Mouse (Mus musculus) lung, postnatal 25 days (tissue): ENCODE results near the gene Foxn1.

Experiments
- DNase-seq: peaks from one replicate; pipeline ENCODE4 v3.0.0; 2022; ENCODE audit warnings: low spot score

The Foxn1 gene

GRCm38 (mm10) chr11:78386508-78387043 lies at the start of gene Foxn1:
TSS of gene Foxn1 (minus strand) at chr11:78386558.
- no peak for DNase-seq

- DNase-seq: peak; percentile 50
These were observed 49.5 kb upstream of the Foxn1 start for GRCm38 (mm10) chr11:78435776-78436349.

- no peak for DNase-seq
These were observed 47.7 kb upstream of the Foxn1 start for GRCm38 (mm10) chr11:78434052-78434451.

GRCm38 (mm10) chr11:78431176-78431575 lies 44.8 kb upstream of the Foxn1 start:
- DNase-seq: no peak

GRCm38 (mm10) chr11:78430195-78430878 lies 44.0 kb upstream of the Foxn1 start:
- DNase-seq: no peak

GRCm38 (mm10) chr11:78428309-78428708 lies 42.0 kb upstream of the Foxn1 start:
- no peak for DNase-seq

DNA sequence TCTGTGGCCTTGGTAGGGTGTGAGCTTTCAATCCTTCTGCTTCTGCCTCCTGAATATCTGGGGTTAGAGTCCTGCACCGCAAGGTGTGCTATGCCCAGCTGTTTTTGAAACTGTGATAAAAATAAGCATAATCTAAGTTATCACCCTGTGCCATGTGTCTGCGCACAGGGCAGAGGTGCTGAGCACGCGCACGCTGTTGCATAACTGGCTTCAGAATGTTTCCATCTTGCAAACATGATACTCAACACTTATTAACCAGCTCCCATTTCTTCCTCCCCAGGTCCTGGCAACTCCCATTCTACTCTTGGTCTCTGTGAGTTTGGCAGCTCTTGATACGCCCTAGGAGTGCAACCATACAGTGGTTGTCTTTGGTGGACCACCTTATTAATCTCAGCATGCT lies 41.3 kb upstream of the Foxn1 start:
- DNase-seq: no peak

GRCm38 (mm10) chr11:78425572-78425971 lies 39.2 kb upstream of the Foxn1 start:
- DNase-seq: no peak

- DNase-seq: no peak
These were observed 38.0 kb upstream of the Foxn1 start for GRCm38 (mm10) chr11:78424352-78424751.

- DNase-seq: no peak
These were observed 35.9 kb upstream of the Foxn1 start, which contains the start of gene Slc13a2 for GRCm38 (mm10) chr11:78422055-78422819. TSS of gene Slc13a2 (minus strand) at chr11:78422217.

DNA sequence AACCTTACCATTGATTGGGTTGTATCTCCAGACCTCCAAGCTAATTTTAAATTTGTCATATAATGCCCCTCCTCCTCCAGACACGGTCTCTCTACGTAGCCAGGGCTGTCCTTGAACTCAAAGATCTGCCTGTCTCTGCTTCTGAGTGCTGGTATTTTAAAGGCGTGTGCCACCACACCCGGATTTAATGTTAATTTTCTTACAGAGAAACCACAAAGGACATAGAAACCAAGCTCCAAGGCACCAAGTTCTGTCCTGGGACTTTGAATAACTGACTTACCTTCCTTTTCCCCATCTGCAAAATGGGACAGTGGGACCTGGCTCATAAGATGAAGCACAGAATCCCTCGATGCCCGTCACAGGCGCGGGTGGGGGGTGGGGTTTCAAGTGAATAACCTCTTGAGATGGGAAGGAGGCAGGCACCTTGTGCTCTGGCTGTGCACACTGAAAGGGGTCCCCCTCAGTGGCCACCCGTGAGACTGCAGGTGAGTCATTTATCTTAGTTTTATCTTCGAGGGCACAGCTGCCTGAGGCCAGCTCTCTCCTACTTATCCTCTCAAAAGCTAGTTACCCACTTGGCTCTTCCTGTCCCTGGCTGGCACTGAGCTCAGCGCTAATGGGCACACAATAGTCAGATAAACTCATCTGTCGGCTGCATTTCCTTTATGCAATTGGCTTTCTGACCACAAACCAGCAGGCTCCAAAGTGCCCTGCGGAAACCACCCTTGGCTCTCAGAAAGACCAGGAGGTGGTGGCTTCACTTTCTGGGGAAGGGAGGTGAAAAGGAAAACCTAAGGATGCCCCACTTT lies 35.0 kb upstream of the Foxn1 start:
- no peak for DNase-seq

GRCm38 (mm10) chr11:78420263-78420889 lies 34.0 kb upstream of the Foxn1 start:
- no peak for DNase-seq

GRCm38 (mm10) chr11:78416854-78417253 lies 30.5 kb upstream of the Foxn1 start:
- DNase-seq: no peak

DNA sequence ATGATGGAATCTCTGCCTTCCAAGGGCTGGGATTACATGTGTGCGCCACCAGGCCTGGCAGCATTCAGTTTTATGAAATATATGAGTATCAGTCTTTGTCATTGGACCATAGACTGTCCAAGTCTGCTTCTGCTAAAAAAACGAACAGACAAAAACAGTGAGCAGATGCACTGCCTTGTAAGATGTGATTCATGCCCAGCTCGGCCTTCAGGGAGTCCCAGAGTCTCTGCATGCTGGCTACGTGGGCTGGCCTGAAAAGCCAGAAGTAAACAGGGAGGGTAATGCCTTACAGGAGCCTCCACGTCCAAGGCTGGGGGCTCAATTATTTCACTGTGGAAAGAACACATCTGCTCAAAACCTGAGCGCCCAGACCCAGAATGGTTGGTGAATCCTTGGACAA lies 26.5 kb upstream of the Foxn1 start:
- no peak for DNase-seq

DNA sequence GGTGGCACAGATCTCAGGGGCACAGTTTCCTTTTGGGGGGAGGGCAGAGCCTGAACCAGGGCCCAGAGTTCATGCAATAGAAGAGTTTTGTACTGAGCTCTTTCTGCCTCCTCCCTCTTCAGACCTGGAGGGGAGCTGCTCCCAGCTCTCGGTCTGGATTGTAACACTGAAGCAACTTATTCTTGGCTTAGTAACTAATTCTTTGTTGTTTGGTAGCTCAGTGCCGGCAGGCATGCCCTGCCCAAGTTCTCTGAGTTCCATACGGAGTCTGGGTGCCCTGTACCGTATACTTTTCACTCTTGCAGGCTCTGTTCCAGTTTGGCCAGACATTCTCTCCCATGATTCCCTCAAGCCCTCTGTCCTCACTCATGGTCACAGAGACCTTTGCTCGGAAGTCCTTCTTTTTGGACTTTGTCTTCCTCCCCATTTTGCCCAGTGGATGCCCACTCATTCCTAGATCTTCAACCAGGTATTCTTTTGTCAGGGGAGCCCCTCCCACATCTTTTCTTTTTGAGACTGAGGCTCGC lies 26.0 kb upstream of the Foxn1 start:
- DNase-seq: no peak

- no peak for DNase-seq
These were observed 25.4 kb upstream of the Foxn1 start for GRCm38 (mm10) chr11:78411606-78412323.

GRCm38 (mm10) chr11:78408256-78409240 lies 22.2 kb upstream of the Foxn1 start:
- DNase-seq: peak; percentile 63

- DNase-seq: no peak
These were observed 15.7 kb upstream of the Foxn1 start for GRCm38 (mm10) chr11:78402062-78402461.

GRCm38 (mm10) chr11:78401469-78401868 lies 15.1 kb upstream of the Foxn1 start:
- DNase-seq: no peak
